Mouse (Mus musculus) erythroblast, embryonic 14.5 days (primary cell): ENCODE measurements around the gene Pde4d.

Experiments used
- GATA1 ChIP-seq: IDR thresholded peaks from 2 replicates; pipeline ENCODE4 v1.6.1; 2012; ENCODE audit warnings: low read length, inconsistent platforms, mixed read lengths
- TAL1 ChIP-seq: IDR thresholded peaks from 3 replicates; pipeline ENCODE4 v1.6.1; 2012; ENCODE audit warnings: low read length, inconsistent platforms, mixed read lengths

DNA sequence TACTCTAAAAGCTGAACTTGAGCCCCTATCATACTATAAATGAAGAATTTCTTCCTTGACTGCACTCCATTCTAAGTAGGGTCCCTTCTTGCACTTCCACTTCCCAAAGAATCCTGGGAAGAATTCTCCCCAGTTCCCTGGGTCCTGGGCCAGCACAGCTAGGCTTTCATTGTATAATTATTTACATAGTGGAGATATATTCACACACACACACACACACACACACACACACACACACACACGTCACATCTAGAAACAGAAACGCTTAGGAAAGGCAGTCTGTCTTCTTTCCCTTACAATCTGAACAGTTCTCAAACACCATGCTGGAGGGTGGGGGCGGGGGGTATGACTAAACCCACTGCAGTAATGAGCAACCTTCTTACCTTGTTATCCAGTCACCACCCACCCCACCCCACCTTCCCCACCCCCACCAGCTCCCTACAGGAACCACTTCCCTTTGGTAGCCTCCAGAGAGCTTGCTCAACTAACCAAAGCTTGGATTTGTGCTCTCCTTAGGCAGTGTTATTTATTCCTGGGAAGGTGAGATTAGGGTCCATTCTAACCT is 868.8 kb downstream of the Pde4d start:
- no peak for TF ChIP-seq GATA1
- no peak for TF ChIP-seq TAL1
